Mouse (Mus musculus): ENCODE data around the gene Sept5.

The Sept5 gene

DNA sequence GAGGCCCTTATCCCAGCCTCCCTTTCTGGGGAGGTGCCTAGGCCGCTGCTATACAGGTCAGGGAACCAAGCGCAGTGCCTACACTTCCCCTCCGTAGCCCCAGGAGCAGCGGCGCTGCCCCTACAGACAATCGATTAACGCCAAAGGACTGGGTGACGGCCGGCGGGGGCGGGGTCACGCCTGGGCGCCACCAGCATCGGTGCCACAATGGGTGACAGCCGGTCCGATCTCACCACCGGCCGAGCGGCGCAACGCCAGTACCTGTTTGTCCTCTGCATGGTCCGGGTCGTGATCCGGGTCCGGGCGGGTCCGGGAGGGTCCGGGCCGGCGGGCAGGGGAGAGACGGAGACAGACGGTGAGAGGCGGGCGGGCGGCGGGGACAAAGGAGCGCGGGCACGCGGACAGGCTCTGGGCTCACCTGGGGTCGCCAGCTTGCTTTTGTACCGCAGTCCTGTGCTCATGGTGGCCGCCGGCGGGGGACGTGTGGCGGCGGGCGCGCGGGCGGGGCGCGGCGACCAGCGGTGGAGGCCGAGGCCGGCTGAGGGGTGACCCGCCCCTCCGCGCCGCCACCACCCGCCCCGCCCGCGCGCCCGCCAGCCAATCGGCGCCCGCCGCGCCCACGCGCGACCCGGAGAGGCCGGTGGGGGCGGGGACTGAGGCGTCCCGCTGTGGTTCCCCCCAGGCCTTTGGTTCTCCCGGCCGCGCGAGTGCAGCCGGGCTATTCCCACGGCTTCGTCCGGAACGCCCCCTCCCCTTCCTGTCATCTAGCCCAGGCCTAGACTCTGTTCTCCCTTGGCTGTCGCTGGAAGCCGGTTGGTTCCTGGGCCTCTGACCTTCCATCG, at the start of gene Sept5:
TSS of gene Sept5 (minus strand) at position 565 of the 842 bp plus-strand sequence.
- ChIA-PET CTCF (interaction anchor here in 2 of 4 experiments (0.5 to 0.6 kb wide), 2 partner anchors 45 to 323 kb away, joined by 3 to 4 read pairs; no protein-coding TSS in a partner anchor), POLR2A (interaction anchor here in 2 of 4 experiments (0.6 to 0.9 kb wide), 2 partner anchors 20 to 249 kb away, joined by 3 to 5 read pairs; no protein-coding TSS in a partner anchor)

DNA sequence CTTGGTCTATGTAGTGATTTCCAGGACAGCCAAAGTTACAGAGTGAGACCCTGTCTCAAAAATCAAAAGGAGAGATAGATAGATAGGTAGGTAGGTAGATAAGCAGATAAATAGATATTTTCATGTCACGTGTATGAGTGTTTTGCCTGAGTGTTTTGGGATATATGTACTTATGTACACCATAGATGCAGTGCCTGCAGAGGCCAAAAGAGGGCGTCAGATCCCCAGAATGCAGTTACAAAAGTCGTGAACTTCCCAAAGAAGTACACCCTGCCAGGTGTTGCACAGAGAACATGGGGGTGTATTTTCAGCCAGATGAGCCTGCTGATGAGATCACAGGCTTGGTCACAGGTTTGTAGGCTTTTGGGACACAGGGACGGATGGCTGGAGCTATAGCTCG, 49.4 kb upstream of the Sept5 start:
- ChIA-PET POLR2A (interaction anchor here in 1 of 4 experiments (0.6 kb wide), 2 partner anchors 123 to 220 kb away, joined by 3 to 10 read pairs; no protein-coding TSS in a partner anchor), CTCF (interaction anchor here in 3 of 4 experiments (0.6 to 2.6 kb wide), 18 partner anchors 8 to 269 kb away, joined by 3 to 28 read pairs (median 6); no protein-coding TSS in a partner anchor)

DNA sequence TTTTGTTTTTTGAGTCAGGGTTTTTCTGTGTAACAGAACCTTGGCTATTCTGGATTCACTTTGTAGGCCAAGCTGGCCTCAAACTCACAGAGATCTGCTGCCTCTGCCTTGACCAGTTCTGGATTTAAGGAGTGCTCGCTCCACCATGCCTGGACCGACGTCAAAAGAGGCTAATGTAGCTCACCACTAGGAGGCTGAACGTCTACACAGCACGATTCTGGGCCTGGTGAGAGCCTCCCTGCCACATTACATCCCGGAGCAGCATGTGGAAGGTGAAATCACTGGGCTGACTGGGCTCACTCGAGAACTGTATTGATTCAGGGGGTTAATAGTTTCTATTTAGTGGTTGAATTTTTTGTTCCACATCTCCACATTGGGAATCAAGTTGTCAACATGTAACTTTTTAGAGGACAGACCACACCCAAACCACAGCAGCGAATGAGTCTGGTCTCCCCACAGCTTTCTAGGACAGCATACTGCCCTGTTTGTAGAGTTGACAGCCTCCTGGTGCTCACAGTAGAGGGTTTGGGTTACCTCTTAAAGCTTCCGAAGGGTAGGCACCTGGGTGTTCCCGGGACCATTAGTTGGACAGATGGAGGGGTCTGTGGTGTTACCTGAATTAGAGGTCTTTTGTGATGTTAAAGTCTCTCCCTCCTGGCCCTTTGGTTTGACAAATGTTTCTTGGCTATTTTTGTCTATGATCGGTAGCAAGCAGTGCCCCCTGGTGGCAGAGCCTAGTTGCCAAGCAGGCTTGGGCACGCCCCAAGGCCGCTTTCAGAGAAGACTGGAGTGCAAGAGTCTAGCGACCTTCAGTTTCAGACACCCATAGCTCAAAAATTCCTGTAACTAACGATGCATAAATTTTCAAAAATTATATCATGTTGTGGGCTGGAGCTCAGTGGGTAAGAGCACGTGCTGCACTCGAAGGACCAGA, 48.3 kb upstream of the Sept5 start:
- ChIA-PET POLR2A (interaction anchor here in 3 of 4 experiments (0.6 to 2.2 kb wide), 6 partner anchors 9 to 221 kb away, joined by 3 to 8 read pairs (median 3); partner anchors contain the start of gene Cldn5 (in 1 of the 3)), CTCF (interaction anchor here (0.5 to 2.6 kb wide), 34 partner anchors 9 to 993 kb away, joined by 3 to 28 read pairs (median 4); partner anchors contain the start of genes Cldn5 (in 1 of the 4) and Mrpl40 (in 1 of the 4))

DNA sequence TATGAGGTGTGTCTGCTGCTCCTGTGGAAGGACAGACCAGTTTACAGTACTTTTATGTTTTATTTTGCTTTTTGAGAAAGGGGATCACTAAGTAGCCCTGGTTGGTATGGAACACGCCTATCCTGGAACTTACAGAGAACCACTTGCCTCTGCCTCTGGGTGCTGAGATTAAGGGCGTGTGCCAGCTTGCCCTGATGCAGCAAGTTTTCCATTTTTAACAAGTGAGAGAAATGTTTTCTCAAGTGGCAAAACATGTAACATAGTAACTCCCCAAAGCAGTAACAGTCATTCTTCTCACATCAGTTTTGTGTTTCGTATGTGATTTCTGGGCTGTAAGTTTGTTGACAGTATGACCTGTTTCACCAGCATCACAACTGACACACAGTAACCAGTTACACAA, 43.3 kb upstream of the Sept5 start:
- POLR2A ChIA-PET = no interaction called here
- CTCF ChIA-PET = no interaction called here

DNA sequence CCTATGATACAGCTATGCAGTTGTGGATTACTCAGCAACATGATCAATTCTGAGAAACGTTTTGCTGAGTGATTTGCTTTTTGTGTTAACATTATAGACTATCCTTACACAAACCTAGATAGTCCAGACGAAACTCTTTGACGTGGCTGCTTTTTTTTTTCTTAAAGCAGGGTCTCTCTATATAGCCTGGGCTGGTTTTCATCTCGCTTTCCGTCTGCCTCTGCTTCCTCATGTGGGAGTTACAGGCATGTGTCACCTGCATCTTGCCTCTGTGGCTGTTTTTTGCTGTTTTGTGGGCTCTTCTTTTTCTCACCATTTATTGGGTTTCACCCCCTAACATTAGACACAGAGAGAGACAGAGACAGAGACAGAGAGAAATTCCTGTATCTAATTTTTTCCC, 42.3 kb upstream of the Sept5 start:
- ChIA-PET CTCF (interaction anchor here in 1 of 4 experiments (0.6 kb wide), 1 partner anchor 136 kb away, joined by 4 read pairs; no protein-coding TSS in a partner anchor), POLR2A (no interaction called here)

DNA sequence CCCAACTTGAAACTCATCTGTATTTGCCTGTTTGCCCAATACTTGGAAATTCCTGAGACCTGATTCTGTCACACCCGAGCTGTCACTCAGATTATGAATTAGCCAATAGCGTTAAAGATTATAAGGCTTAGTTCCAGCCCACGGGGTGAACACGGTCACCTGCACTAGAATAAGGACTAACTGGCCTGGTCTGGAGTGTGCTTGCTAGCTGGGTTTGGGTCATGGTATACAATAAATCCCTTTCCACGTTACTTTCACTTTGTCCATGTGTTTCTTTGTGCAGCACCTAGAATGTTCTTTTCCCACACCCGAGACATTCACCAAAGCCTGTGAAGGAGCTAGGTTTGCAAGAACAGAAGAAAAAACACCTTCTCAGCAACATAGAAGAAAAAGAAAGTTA, 40.2 kb upstream of the Sept5 start:
- CTCF ChIA-PET = interaction anchor here in 1 of 4 experiments (0.9 kb wide), 1 partner anchor 453 kb away, joined by 4 read pairs; no protein-coding TSS in a partner anchor

DNA sequence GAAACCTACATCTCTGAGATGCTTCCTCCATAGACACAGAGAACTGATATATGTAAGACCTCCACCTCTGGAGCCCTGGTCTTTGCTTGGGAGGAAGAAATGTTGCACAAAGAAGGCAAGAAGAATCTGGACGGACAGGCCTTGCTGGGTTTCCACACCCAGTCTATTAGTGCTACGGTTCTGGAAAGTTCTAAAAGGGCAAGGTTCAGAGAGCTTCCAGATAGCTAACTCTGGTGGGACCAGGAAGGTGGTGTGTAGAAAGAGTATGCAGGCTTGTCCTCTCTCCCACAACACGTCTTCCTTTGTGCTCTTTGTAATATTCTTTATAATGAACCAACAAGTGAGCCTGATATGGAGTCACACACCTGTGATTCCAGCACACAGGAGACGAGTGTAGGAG, 28.8 kb upstream of the Sept5 start:
- ChIA-PET CTCF (no interaction called here), POLR2A (no interaction called here)

More for the DNA sequence above, 40.2 kb upstream of the Sept5 start:
- POLR2A ChIA-PET = no interaction called here

DNA sequence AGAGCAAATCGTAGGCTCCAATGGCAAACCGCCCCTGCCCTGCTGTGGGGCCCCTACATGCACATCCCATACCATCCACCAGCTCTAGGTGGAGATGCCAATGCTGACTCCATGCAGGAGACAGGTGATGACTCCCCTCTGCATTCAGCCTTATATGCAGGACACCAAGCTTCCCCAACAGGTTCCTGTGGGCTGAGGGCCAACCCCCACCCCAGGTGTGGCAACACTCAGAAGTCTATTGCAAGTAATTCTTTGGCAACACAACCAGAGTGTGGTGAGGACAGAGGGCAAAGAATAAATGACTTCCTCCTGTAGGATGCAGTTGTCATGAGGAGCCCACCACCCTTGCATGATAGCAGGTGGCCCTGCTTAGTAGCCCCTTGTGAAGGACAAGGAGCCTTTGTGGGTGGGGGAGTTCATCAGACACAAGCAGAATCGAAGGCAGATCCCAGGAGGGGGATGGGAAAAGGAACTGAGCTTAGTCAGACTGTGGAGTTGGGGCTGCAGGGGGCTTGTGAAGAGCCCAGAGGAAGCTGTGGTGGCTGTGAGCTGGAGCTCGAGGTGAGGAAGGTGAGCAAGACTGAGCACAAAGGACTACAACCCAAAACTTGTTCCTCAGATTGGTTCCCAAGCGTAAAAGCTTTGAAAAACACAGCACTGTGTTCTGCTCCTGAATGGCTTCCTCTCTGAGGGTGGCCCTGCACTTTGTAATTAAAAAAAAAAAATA, 25.8 kb upstream of the Sept5 start:
- ChIA-PET CTCF (interaction anchor here in 1 of 4 experiments (1.0 kb wide), 1 partner anchor 23 kb away, joined by 3 read pairs; no protein-coding TSS in a partner anchor), POLR2A (no interaction called here)

DNA sequence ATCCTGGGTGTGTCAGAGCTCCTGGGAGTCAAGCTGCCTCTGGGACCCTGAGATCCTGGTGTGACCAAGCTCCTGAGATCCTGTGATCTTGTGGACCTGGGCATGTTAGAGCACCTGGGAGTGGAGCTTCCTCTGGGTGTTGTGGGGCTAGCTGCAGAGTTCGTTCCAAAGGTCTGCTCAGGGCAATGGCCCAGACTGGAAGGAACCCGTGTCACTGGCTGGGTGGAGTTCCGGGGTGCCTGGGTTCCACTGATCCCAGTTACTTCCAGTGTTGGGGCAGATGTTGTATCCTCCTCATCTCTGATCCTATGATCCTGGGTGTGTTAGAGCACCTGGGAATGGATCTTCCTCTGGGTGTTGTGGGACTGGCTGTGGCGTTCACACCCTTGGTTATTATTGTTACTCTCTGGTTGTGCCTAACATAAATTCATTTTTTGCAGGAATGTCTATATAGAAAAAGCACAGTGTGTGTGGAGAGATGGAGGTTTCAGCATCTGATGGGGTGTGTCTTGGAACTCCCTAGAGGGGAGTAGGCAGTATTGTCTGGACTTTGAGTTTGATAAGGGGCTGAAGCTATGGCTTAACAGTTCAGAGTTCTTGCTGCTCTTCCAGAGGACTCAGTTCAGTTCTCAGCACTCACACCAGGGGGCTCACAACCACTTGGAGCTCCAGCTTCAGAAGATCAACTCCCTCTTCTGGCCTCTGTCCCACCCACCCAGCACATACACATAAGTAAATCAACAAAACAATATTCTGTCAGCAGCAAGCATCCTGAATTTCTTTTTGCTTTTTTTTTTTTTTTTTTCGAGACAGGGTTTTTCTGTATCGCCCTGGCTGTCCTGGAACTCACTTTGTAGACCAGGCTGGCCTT, 23.8 kb upstream of the Sept5 start:
- ChIA-PET POLR2A (interaction anchor here in 1 of 4 experiments (0.7 kb wide), 4 partner anchors 56 to 223 kb away, joined by 3 to 4 read pairs (median 4); no protein-coding TSS in a partner anchor), CTCF (interaction anchor here (0.7 to 1.5 kb wide), 12 partner anchors 10 to 1706 kb away, joined by 3 to 10 read pairs (median 4); no protein-coding TSS in a partner anchor)

DNA sequence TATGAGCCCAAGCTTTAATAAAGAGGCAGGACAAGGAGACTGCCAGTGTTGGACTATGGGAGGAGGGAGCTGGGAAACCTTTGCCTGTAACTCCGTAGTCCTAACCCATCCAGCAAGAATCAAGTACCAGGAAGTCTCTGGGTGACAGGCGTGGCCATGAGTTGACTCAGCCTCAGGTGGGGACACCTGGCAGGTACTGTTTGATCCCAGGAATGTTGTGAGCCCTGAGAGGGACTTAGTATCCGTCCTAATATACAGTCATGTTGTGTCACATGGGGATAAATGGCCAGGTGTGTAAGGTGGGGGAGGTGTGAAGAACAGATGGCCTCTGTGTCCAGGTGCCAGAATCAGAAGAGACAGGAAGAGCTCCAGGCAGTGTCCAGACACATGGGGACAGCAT, 19.4 kb upstream of the Sept5 start:
- CTCF ChIA-PET = interaction anchor here in 2 of 4 experiments (0.6 to 0.7 kb wide), 2 partner anchors 206 to 849 kb away, joined by 3 to 5 read pairs; no protein-coding TSS in a partner anchor
- POLR2A ChIA-PET = interaction anchor here in 1 of 4 experiments (0.9 to 1.2 kb wide), 2 partner anchors 12 to 19 kb away, joined by 3 to 5 read pairs; no protein-coding TSS in a partner anchor

DNA sequence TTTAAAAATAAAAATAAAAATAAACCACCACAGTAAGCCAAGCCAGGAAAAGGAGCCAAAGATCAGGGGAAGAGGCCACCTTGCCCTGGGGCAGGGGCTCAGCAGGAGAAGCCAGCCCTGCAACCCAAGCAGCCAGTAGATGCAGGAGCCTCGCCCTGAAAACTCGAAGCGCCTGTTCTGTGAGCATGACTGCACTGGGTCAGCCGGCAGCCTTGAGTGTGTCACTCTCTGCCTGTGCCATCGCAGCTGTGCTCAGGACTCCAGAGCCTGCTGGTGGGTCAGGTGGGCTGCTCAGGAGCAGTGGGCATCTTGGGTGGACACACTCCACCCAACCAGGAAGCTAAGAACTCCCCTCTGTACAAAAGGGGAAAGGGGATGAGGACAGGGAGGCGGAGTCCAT, 15.6 kb upstream of the Sept5 start:
- ChIA-PET CTCF (interaction anchor here in 2 of 4 experiments (0.9 to 2.5 kb wide), 3 partner anchors 8 to 42 kb away, joined by 3 to 7 read pairs (median 3); no protein-coding TSS in a partner anchor), POLR2A (interaction anchor here in 1 of 4 experiments (1.1 kb wide), 1 partner anchor 166 kb away, joined by 4 read pairs; no protein-coding TSS in a partner anchor)

DNA sequence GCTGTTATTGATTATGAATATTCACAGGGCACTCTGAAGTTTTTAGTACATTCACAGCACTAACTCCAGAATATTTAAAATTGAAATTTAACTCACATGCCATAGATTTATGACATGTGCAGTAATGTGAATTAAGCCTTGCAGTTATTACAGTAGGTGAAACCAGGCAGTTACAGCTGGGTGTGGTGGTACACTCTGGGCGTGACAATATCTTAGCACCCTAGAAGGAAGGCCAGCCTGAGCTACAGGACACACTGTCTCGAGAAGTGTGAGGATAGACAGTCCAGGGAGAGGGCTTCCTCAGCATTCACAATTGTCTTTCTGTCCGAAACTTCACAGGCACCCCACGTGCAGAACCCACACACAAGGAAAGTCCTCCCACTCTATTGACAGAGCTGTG, 14.7 kb upstream of the Sept5 start:
- POLR2A ChIA-PET = no interaction called here
- CTCF ChIA-PET = interaction anchor here in 1 of 4 experiments (0.9 to 2.5 kb wide), 3 partner anchors 9 to 201 kb away, joined by 3 to 7 read pairs (median 3); no protein-coding TSS in a partner anchor

DNA sequence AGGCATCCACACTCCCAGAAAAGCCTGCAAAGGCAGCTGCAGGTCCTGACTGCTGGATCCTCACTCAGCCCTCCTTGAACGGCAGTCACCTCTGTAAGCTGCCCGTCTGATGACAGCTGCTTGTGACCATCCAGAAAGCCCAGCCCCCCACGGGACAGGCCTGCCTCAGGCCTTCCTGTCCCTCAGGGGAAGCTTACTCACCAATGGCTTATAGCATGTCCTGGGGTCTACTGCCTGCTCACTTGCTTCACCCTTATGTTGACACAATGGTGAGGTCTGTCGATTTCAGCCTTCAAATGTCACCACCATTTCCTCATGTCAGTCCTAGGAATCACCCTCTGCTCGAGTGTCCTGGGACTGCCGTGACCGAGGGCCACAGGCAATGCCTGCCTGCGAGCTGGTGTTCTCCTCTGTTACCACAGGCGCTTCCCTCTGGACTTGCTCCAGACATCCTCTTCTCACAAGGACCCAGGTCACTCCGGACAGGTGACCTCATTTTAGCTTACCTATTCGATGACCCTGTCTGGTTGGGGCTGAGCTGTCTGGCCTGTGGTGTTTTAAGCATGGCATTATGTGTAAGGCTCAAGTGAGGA, 13.7 kb upstream of the Sept5 start:
- POLR2A ChIA-PET = interaction anchor here in 2 of 4 experiments (0.5 to 1.0 kb wide), 3 partner anchors 59 to 212 kb away, joined by 3 to 4 read pairs (median 3); partner anchors contain the start of gene Cdc45 (in 1 of the 2)
- CTCF ChIA-PET = interaction anchor here in 2 of 4 experiments (0.6 to 2.5 kb wide), 3 partner anchors 10 to 200 kb away, joined by 3 to 7 read pairs (median 6); no protein-coding TSS in a partner anchor

DNA sequence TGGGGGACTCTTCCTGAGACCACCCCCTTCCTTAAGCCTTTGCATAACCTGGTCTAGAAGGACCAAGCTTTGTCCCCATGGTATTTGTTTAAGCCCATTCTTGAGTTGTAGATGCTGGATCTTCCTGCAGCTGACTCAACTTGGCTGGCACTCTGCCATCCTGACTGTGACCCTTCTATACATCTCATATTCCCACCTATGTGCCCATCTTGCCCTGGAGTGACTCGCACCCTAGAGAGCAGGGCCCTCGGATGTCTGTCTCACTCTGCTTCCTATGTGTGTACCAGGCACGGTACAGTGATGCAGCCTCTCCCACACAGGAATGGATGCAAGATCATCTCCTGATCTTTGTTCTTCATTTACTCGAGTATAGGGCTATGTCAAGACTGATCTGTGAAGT, 13.1 kb upstream of the Sept5 start:
- CTCF ChIA-PET = interaction anchor here in 1 of 4 experiments (2.5 kb wide), 1 partner anchor 11 kb away, joined by 7 read pairs; no protein-coding TSS in a partner anchor
- POLR2A ChIA-PET = interaction anchor here in 2 of 4 experiments (0.5 to 1.0 kb wide), 2 partner anchors 169 to 212 kb away, joined by 3 to 4 read pairs; partner anchors contain the start of gene Cdc45 (in 1 of the 2)

DNA sequence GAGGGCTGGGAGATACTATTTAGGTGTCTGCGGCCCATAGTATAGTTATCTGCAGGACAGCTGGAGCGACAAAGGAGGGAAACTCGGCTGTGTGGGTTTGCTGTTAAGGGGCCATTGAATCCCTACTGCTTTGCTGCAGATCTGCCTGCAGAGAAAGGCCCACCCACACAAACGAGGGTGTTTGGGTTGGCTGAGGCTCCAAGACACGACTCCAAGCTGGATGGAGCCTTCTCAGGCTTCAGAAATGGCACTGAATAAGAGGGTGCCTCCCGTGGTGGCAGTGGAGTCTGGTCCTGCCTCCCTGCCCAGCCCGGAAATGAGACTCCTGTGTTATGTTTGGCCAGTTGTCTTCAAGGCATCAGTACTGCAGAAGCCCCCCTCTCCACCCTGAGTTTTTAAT, 12.5 kb upstream of the Sept5 start:
- ChIA-PET CTCF (no interaction called here), POLR2A (interaction anchor here in 1 of 4 experiments (0.5 kb wide), 1 partner anchor 208 kb away, joined by 3 read pairs; no protein-coding TSS in a partner anchor)

DNA sequence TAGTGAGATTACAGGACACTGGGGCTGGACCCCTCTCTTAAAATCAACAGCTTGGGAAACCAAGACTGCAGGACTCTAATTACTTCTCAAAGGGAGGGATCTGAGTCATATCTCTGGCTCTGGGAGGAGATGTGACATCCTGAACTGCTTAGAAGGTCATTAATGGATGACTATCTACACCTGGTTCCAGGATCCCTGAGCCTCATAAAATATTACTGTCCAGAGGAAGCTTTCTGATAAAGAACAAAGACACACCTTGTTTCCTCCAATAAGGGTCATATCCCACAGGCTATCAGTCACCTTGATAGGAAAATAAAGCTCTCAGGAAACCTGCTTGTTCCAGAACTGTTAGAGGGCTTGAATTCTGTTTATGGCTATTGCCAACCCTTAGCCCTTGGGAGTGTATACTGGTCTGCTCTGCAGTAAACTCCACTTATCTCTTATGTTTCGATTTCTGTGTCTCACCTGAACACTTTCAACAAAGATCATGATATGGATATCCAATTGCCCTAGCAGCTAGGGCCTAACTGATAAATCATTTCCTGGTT, 9.7 kb upstream of the Sept5 start:
- ChIA-PET CTCF (interaction anchor here in 1 of 4 experiments (0.6 to 1.1 kb wide), 2 partner anchors 47 to 196 kb away, joined by 3 read pairs; no protein-coding TSS in a partner anchor), POLR2A (interaction anchor here in 1 of 4 experiments (0.7 kb wide), 1 partner anchor 101 kb away, joined by 6 read pairs; no protein-coding TSS in a partner anchor)

All from embryonic stem cell, embryonic (primary cell).